Mouse (Mus musculus): ENCODE measurements around the gene Slit3. TPM values are rescaled to one million over a fixed set of nuclear protein-coding genes. Genes with fewer than 3 reads are reported as not detected.

Gene Slit3
- polyA plus RNA-seq, 1 experiment from 2014 or later = 20.4 TPM

GRCm38 (mm10) chr11:35557476-35557875, 436.5 kb downstream of the Slit3 start:
- H3K4me1 ChIP-seq (ENCODE audit: control insufficient read depth, insufficient read depth, low read length) = no peaks in the 10 kb centered on the region

GRCm38 (mm10) chr11:35558311-35558710, 437.3 kb downstream of the Slit3 start:
- WGBS = 96% methylated on average over 2 of the region's 2 CpGs
- no peak for ATAC-seq (ENCODE audit: low FRiP score, low TSS enrichment)
- H3K27me3 ChIP-seq (ENCODE audit: control insufficient read depth, insufficient read depth, low read length) = no peaks in the 10 kb centered on the region

More at GRCm38 (mm10) chr11:35557476-35557875, 436.5 kb downstream of the Slit3 start:
- WGBS = 89% methylated on average over 8 of the region's 8 CpGs
- Histone ChIP-seq H3K27ac (ENCODE audit: low read depth, low read length) (no peak overlapping the region), H3K4me3 (ENCODE audit: low read length) (no peak overlapping the region), H3K27me3 (ENCODE audit: control insufficient read depth, insufficient read depth, low read length) (no peaks in the 10 kb centered on the region), H3K4me2 (replicated peaks; ENCODE audit: low read depth, low read length) (no peak overlapping the region), H3K9ac (ENCODE audit: low read depth, low read length) (no peak overlapping the region), H3K36me3 (ENCODE audit: control insufficient read depth, insufficient read depth, low read length) (no peaks in the 10 kb centered on the region), H3K9me3 (ENCODE audit: control insufficient read depth, low read length) (no peaks in the 10 kb centered on the region)
- ATAC-seq (ENCODE audit: low FRiP score, low TSS enrichment) = no peak

GRCm38 (mm10) chr11:35559386-35559785, 438.4 kb downstream of the Slit3 start:
- 84% methylated on average over 3 of the region's 3 CpGs for WGBS
- no peaks in the 10 kb centered on the region for H3K36me3 ChIP-seq (ENCODE audit: control insufficient read depth, insufficient read depth, low read length)
- no peak overlapping the region for H3K9ac ChIP-seq (ENCODE audit: low read depth, low read length)
- ATAC-seq (ENCODE audit: low FRiP score, low TSS enrichment) = no peak
- no peak overlapping the region for H3K27ac ChIP-seq (ENCODE audit: low read depth, low read length)
- no peak overlapping the region for H3K4me3 ChIP-seq (ENCODE audit: low read length)
- no peaks in the 10 kb centered on the region for H3K27me3 ChIP-seq (ENCODE audit: control insufficient read depth, insufficient read depth, low read length)
- peaks cover 6% of the 10 kb centered on the region; the same call in 1 of the 2 replicates for H3K4me1 ChIP-seq (ENCODE audit: control insufficient read depth, insufficient read depth, low read length)
- H3K9me3 ChIP-seq (ENCODE audit: control insufficient read depth, low read length) = no peaks in the 10 kb centered on the region
- H3K4me2 ChIP-seq (replicated peaks; ENCODE audit: low read depth, low read length) = no peak overlapping the region

More at GRCm38 (mm10) chr11:35558311-35558710, 437.3 kb downstream of the Slit3 start:
- H3K4me1 ChIP-seq (ENCODE audit: control insufficient read depth, insufficient read depth, low read length) = peaks cover under 1% of the 10 kb centered on the region; the same call in 1 of the 2 replicates
- no peak overlapping the region for H3K4me3 ChIP-seq (ENCODE audit: low read length)
- no peak overlapping the region for H3K9ac ChIP-seq (ENCODE audit: low read depth, low read length)
- H3K4me2 ChIP-seq (replicated peaks; ENCODE audit: low read depth, low read length) = no peak overlapping the region
- no peaks in the 10 kb centered on the region for H3K36me3 ChIP-seq (ENCODE audit: control insufficient read depth, insufficient read depth, low read length)
- no peaks in the 10 kb centered on the region for H3K9me3 ChIP-seq (ENCODE audit: control insufficient read depth, low read length)
- no peak overlapping the region for H3K27ac ChIP-seq (ENCODE audit: low read depth, low read length)

GRCm38 (mm10) chr11:35561760-35562159, 440.7 kb downstream of the Slit3 start:
- Histone ChIP-seq H3K9me3 (ENCODE audit: control insufficient read depth, low read length) (no peaks in the 10 kb centered on the region), H3K4me2 (replicated peaks; ENCODE audit: low read depth, low read length) (no peak overlapping the region), H3K4me1 (ENCODE audit: control insufficient read depth, insufficient read depth, low read length) (peaks cover 17% of the 10 kb centered on the region; the same call in 1 of the 2 replicates), H3K4me3 (ENCODE audit: low read length) (no peak overlapping the region), H3K9ac (ENCODE audit: low read depth, low read length) (no peak overlapping the region), H3K27me3 (ENCODE audit: control insufficient read depth, insufficient read depth, low read length) (no peaks in the 10 kb centered on the region), H3K36me3 (ENCODE audit: control insufficient read depth, insufficient read depth, low read length) (no peaks in the 10 kb centered on the region), H3K27ac (ENCODE audit: low read depth, low read length) (no peak overlapping the region)
- 25% methylated on average over 9 of the region's 9 CpGs for WGBS
- ATAC-seq (ENCODE audit: low FRiP score, low TSS enrichment) = no peak

GRCm38 (mm10) chr11:35565322-35565721, 444.3 kb downstream of the Slit3 start:
- Histone ChIP-seq H3K27me3 (ENCODE audit: control insufficient read depth, insufficient read depth, low read length) (no peaks in the 10 kb centered on the region), H3K36me3 (ENCODE audit: control insufficient read depth, insufficient read depth, low read length) (no peaks in the 10 kb centered on the region), H3K9ac (ENCODE audit: low read depth, low read length) (no peak overlapping the region), H3K27ac (ENCODE audit: low read depth, low read length) (no peak overlapping the region), H3K4me1 (ENCODE audit: control insufficient read depth, insufficient read depth, low read length) (peaks cover 17% of the 10 kb centered on the region; the same call in 1 of the 2 replicates), H3K9me3 (ENCODE audit: control insufficient read depth, low read length) (no peaks in the 10 kb centered on the region), H3K4me2 (replicated peaks; ENCODE audit: low read depth, low read length) (no peak overlapping the region), H3K4me3 (ENCODE audit: low read length) (no peak overlapping the region)
- 26% methylated on average over 6 of the region's 6 CpGs for WGBS
- ATAC-seq (ENCODE audit: low FRiP score, low TSS enrichment) = no peak

GRCm38 (mm10) chr11:35566686-35567085, 445.7 kb downstream of the Slit3 start:
- no peaks in the 10 kb centered on the region for H3K27me3 ChIP-seq (ENCODE audit: control insufficient read depth, insufficient read depth, low read length)
- 56% methylated on average over 3 of the region's 3 CpGs for whole genome bisulfite sequencing
- no peaks in the 10 kb centered on the region for H3K9me3 ChIP-seq (ENCODE audit: control insufficient read depth, low read length)
- H3K9ac ChIP-seq (ENCODE audit: low read depth, low read length) = no peak overlapping the region
- H3K4me3 ChIP-seq (ENCODE audit: low read length) = no peak overlapping the region
- no peak overlapping the region for H3K27ac ChIP-seq (ENCODE audit: low read depth, low read length)
- H3K4me2 ChIP-seq (replicated peaks; ENCODE audit: low read depth, low read length) = no peak overlapping the region
- H3K36me3 ChIP-seq (ENCODE audit: control insufficient read depth, insufficient read depth, low read length) = no peaks in the 10 kb centered on the region; the same call in 1 of the 2 replicates
- ATAC-seq (ENCODE audit: low FRiP score, low TSS enrichment) = no peak
- H3K4me1 ChIP-seq (ENCODE audit: control insufficient read depth, insufficient read depth, low read length) = peaks cover 17% of the 10 kb centered on the region; the same call in 1 of the 2 replicates

GRCm38 (mm10) chr11:35569126-35569916, 448.3 kb downstream of the Slit3 start:
- H3K4me3 ChIP-seq (ENCODE audit: low read length) = no peak overlapping the region
- no peak overlapping the region for H3K4me2 ChIP-seq (replicated peaks; ENCODE audit: low read depth, low read length)
- H3K27ac ChIP-seq (ENCODE audit: low read depth, low read length) = no peak overlapping the region
- ATAC-seq (ENCODE audit: low FRiP score, low TSS enrichment) = no peak
- H3K9ac ChIP-seq (ENCODE audit: low read depth, low read length) = no peak overlapping the region
- H3K36me3 ChIP-seq (ENCODE audit: control insufficient read depth, insufficient read depth, low read length) = no peaks in the 10 kb centered on the region; the same call in 1 of the 2 replicates
- peaks cover 11% of the 10 kb centered on the region; the same call in 1 of the 2 replicates for H3K4me1 ChIP-seq (ENCODE audit: control insufficient read depth, insufficient read depth, low read length)
- 62% methylated on average over 6 of the region's 6 CpGs for WGBS
- H3K27me3 ChIP-seq (ENCODE audit: control insufficient read depth, insufficient read depth, low read length) = no peaks in the 10 kb centered on the region
- H3K9me3 ChIP-seq (ENCODE audit: control insufficient read depth, low read length) = no peaks in the 10 kb centered on the region

GRCm38 (mm10) chr11:35569957-35570356, 448.9 kb downstream of the Slit3 start:
- Histone ChIP-seq H3K27me3 (ENCODE audit: control insufficient read depth, insufficient read depth, low read length) (no peaks in the 10 kb centered on the region), H3K36me3 (ENCODE audit: control insufficient read depth, insufficient read depth, low read length) (no peaks in the 10 kb centered on the region; the same call in 1 of the 2 replicates), H3K9me3 (ENCODE audit: control insufficient read depth, low read length) (no peaks in the 10 kb centered on the region), H3K27ac (ENCODE audit: low read depth, low read length) (no peak overlapping the region), H3K4me2 (replicated peaks; ENCODE audit: low read depth, low read length) (no peak overlapping the region), H3K4me3 (ENCODE audit: low read length) (no peak overlapping the region), H3K4me1 (ENCODE audit: control insufficient read depth, insufficient read depth, low read length) (peaks cover 8% of the 10 kb centered on the region; the same call in 1 of the 2 replicates), H3K9ac (ENCODE audit: low read depth, low read length) (no peak overlapping the region)
- 64% methylated on average over 11 of the region's 11 CpGs for WGBS
- no peak for ATAC-seq (ENCODE audit: low FRiP score, low TSS enrichment)

- 83% methylated on average over 3 of the region's 3 CpGs for WGBS
- no peak overlapping the region for H3K4me2 ChIP-seq (replicated peaks; ENCODE audit: low read depth, low read length)
- H3K4me3 ChIP-seq (ENCODE audit: low read length) = no peak overlapping the region
- no peak for ATAC-seq (ENCODE audit: low FRiP score, low TSS enrichment)
- no peak overlapping the region for H3K27ac ChIP-seq (ENCODE audit: low read depth, low read length)
- no peak overlapping the region for H3K9ac ChIP-seq (ENCODE audit: low read depth, low read length)
- no peaks in the 10 kb centered on the region; the same call in 1 of the 2 replicates for H3K36me3 ChIP-seq (ENCODE audit: control insufficient read depth, insufficient read depth, low read length)
- no peaks in the 10 kb centered on the region for H3K4me1 ChIP-seq (ENCODE audit: control insufficient read depth, insufficient read depth, low read length)
- no peaks in the 10 kb centered on the region for H3K9me3 ChIP-seq (ENCODE audit: control insufficient read depth, low read length)
- H3K27me3 ChIP-seq (ENCODE audit: control insufficient read depth, insufficient read depth, low read length) = no peaks in the 10 kb centered on the region
These were observed 450.9 kb downstream of the Slit3 start for GRCm38 (mm10) chr11:35571910-35572309.
